Mouse (Mus musculus): ENCODE results near the gene Btaf1.

Gene Btaf1

DNA sequence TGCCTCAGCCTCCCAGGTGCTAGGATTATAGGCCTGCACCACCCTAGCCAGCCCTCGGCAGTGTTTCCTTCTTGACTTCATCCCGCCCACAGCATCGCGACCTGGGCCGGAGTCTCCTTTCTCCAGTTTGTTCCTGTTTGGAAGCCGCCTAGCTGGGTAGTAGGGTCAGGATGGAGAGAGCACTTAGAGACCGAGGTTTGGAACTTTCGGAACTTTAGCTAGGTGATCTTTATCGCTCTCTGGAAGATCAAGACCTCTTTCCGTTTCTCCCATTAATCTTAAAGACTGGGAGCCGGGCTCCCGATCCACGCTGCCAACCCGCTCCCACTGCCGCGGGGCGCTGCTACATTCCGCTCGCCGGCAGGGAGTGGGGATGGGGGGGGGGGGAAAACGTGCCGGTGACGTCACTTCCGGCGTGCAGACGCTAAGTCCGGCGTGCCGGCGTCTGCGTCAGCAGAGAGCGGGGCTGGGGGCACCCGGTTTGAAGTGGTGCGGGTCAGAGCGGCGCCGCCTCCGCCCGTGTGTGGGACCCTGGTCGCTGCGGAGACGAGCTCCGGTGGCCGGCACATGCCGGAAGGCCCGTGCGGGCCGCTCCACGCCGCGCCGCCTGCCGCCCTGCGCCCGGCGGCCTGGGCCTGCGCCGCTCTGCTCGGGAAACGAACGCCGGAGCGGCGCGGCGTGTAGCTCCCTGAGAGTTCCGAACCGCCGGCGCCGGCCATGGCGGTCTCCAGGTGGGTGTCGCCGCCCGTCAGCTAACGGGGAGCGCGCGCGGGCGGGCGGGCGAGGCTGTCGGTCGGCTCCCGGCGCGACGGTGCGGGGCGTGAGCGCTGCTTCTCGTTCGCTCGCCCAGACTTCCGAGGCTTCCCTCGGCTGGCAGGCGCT is at the start of gene Btaf1:
Gene Btaf1, plus strand, starts transcription at position 409 of the 882 bp plus-strand sequence.
- DNase-seq (ENCODE audit: extremely low spot score, low read depth, low spot score) = no peak

DNA sequence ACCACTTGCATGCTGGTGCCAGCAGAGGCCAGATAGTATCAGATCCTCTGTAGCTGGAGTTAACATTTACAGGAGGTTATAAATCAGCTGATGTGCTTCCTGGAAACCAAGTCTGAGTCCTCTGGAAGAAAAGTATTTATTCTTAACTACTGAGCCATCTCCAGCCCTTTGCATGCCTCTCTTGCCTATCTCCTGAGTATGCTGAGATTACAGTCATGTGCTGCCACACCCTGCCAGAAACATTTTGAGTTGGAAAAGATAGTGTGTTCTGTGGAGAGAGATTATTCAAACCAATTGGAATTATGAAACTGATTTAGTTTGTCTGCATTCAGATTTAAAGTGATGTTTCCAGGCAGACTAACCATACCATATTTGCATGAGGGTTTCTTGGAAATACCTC is 48.5 kb upstream of the Btaf1 start:
- DNase-seq (ENCODE audit: extremely low spot score, low read depth, low spot score) = no peak

DNA sequence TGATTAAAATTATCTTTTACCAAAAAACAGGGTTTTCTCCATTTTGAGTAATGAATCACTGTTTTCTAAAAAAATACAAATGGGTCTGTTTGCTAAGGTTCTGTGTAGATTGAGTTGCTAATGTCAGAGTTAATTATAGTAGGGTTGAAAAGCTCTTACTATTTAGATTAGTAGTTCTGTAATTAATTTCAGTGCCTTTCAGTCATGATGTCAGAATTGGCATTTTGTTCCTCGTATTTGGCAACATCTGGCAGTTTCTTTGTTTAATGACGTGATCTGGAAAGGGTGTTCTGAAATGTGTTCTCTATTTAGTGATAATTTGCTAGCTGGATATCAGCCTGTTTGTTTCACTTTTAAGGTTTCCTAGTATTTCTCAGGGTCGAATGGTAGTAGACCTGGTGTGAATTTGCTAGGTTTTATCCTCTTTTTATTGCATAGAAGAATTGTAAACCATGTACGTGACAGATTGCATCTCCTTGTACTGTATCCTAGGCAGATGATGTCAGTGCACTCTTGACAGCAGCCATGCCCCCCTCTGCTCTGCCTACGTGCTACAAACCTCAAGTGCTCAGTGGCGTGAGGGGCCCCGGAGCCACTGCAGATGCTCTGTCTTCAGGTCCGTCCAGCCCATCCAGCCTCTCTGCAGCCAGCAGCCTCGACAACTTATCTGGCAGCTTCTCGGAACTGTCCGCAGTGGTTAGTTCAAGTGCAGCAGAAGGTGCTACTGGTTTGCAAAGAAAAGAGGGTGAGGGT is 47.0 kb upstream of the Btaf1 start:
- no peak for DNase-seq (ENCODE audit: extremely low spot score, low read depth, low spot score)

DNA sequence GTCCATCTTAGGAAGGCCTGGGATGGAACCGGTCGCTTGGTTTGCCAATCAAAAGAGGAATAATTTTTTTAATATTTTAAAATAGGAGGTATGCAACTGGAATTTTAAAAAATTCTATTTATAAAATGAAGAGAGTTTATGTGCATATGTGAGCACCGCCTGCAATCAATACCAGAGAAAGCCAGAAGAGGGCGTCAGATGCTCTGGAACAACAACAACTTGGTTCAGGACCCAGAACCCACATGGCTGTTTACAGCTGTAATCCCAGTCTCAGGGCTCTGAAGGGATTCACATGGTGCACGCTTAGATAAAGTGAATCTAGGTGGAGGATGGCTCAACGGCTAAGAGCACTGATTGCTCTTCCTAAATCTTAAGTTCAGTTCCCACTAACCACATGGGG is 42.8 kb upstream of the Btaf1 start:
- no peak for DNase-seq (ENCODE audit: extremely low spot score, low read depth, low spot score)

DNA sequence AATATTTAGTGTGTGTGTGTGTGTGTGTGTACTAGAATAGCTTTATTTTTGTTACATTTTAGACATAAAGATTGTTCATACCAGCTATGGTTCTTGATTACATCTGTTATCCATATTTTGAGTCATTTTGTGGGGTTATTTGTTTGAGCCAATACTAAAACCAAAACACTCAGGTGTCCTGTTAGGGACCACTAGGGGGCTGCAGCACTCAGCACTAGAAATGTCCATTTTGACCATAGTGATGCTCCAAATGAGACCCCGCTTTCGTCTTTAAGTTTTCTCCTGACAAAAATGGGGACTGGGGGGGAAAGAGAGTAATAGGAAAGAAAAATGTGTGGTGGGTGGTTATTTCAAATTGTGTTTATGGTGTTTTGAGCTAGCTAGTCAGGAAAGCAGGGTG is 39.6 kb upstream of the Btaf1 start:
- no peak for DNase-seq (ENCODE audit: extremely low spot score, low read depth, low spot score)

DNA sequence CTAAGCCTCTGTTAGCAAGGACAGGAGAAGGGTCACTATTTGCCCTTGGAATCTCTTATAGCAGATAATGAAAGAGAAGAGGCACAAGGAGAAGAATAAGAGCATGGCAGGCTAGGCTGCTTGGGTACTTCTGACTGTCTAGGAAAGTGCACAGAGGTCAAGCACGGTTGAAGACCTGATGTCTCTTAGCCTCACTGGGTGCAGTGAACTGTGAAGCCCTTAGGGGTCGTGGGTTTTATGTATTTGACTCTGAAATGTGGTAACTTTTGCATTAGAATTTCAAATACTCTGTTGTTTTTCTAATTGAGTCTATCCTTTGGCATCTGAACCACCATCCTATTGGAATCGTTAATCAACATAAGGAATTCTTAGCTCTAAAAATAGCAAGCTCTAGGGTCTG is 38.2 kb upstream of the Btaf1 start:
- no peak for DNase-seq (ENCODE audit: extremely low spot score, low read depth, low spot score)

DNA sequence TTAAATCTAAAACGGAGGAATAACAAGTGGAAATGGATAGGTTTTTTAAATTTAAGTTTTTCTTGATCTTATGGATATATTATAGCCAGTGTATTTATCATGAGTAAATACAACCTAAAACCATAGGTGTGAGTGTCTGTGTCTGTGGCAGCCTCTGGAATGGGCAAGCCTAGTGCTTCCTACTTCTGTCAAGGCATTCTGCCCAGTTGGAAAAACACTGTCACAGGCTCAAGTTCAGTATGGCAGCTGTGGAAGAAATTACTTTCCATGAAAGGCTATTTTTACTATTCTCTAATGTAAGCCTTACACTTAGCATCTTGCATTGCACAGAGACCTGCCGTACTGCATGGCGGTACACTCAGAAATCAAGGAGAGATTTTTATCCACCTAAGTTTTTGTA is 34.1 kb upstream of the Btaf1 start:
- DNase-seq (ENCODE audit: extremely low spot score, low read depth, low spot score) = no peak

DNA sequence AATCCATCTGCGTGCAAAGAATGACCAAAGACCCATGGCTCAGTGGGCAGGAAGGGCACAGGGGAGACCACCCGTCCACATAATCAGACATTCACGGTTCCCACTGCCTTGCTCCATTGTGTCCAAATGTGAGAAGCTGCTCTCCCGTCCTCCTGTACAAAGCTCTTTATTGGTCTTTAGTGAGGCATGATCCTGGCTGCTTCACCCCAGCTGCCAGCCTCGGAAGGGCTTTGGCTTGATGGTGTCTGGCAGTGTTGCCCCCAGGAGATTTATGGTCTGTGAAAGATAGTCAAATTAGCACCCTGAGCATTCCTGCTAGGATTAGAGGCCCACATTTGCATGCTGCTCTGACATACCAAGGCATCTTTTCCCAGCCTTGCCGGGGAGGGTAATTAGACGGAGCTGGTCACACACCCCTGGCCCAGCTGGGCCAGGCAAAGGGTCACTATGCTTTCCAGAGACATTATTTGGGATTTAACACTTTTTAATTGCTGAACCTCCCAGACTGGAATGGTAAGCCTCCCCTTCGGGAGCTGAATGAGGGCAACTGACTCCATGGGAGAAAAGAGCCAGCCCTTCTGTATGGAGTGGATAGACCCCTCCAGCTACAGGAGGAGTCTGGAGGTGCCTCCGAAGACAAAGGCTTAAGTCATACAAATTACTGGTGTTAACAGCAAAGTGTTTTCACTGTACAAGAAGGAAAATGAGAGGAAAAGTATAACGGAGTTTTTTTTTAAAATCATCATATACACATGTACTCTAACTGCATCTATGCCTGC is 28.9 kb upstream of the Btaf1 start:
- no peak for DNase-seq (ENCODE audit: extremely low spot score, low read depth, low spot score)

DNA sequence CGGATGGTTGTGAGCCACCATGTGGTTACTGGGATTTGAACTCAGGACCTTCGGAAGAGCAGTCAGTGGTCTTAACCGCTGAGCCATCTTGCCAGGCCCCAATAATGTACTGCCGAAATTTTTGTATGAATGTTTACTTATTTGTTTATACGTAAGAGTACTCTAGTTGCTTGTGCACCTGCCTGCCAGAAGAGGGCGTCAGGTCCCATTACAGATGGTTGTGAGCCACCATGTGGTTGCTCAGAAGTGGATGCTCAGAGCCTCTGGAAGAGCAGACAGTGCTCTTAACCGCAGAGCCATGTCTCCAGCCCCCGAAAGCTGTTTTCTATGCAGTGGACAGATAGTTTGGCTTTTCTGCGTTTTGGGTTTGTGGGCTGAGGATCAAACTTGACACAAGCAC is 28.1 kb upstream of the Btaf1 start:
- DNase-seq (ENCODE audit: extremely low spot score, low read depth, low spot score) = no peak

DNA sequence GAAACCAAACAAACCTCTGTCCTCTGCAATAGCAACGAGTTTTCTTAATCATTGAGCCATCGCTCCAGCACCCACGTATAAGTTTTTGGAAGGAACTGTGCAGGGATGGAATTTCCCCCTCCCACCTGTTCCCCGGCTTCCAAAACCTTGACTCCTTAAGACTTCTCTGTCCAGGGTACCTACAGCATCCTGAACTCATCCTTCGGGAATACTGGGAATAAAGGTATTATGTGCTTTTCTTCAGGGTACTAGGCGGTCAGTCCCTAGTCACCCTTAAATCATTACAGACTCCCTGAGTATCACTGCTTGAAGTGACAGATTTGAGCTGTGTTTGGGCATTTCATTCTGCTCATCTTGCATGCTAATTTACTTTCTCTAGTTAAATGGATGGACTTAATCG is 22.5 kb upstream of the Btaf1 start:
- DNase-seq (ENCODE audit: extremely low spot score, low read depth, low spot score) = no peak

DNA sequence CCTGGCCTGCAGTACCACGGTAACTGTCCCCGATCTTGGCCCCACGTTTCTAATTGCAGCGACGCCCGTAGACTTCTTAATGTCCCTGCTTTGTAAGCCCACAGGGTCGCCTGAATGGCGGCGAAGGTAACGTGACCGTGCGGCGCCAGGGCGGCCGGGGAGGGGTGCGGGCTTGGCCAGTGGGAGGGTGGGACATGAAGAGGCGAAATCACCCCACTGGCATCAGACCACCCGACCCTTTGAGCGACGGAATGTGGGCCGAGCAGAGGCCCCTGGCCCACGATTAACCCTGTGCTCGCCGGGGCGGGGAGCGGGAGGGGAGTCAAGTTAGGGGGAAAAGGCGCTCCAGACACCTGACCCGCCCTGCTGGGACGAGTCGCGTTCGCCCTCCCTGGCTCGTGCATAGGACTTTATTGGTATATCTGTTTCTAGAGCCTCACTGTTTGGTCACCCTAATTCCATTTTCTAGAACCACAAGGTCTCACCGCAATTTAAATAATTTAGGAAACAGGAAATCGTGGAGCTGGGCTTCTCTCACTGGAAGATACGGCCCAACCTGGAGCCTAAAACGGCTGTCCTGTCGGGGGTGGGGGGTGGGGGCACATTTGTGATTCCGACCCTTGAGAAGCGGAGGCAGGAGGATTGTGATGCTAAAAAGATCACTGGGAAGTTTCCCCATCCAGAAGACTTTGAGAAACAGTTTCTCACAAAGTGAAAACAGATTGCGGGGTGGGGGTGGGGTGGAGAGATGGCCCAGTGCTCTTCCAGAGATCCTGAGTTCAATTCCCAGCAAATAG is 21.5 kb upstream of the Btaf1 start:
- DNase-seq (ENCODE audit: extremely low spot score, low read depth, low spot score) = no peak

DNA sequence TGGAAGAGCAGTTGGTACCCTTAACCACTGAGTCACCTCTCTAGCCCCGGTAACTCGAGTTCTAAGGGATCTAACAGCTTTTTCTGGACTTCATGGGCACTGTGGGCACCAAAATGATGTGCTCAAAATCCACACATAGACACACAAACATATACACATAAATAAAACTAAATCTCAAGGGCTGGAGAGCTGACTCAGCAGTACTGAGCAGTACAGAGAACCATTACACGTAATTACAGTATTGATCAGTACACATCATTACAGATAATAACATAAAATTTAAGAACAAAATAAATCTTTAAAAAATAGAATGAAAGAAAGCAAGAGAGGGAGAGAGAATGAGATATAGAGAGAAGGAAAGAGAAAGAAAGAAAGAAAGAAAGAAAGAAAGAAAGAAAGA is 16.7 kb upstream of the Btaf1 start:
- no peak for DNase-seq (ENCODE audit: extremely low spot score, low read depth, low spot score)

DNA sequence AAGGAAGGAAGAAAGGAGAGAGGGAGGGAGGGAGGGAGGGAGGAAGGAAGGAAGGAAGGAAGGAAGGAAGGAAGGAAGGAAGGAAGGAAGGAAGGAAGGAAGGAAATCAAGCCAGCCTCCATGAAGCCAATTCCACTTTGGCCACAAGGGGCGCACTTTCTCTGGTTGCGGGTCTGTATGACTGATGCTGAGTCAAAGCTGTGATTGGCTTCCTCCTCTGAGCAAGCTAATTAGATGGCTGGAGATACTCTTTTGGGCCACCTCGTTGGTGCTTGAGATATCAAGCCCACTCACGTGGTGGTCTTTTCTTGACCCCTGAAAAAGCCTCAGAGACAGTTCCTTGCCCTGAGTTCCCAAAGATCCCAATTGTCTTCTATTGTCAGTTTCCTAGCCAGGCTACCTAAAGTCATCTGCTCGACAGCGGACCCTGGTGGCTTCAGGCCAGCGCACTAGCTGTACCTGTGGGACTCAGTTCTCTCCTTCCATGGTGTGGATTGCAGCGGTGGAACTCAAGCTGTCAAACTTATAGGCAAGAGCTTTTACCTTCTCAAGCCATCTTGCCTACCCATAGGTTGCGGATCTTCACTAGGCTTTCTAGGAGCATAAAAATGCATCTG is 16.1 kb upstream of the Btaf1 start:
- DNase-seq (ENCODE audit: extremely low spot score, low read depth, low spot score) = no peak

DNA sequence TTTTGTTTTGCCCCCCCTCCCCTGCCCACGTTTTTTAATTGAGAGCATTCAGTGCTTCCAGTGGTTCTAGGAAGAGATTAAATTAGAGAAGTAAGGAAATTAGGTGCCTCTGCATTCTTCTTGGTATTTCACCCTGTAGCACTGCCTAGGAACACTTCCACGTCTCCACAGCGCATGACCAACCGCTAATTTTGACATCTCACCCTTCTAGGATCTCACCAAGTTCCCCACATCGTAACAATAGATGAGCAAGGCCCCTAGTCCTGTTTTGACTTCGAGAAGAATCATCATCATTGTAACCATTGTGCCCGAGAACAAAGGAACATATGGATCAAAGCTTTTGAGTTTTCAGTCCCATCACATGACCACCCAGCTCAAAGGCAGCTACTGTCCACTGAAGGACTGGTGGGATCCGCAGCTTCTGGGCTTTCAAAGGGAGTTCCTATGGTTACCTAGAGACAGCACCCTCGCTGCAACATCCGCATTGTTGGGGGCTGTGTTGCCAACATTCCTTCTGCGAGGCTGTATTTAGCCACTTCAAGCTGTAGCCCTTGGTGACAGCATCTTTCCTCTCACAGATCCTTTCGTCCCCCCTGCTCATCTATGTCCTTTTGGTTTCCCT is 15.3 kb upstream of the Btaf1 start:
- no peak for DNase-seq (ENCODE audit: extremely low spot score, low read depth, low spot score)

DNA sequence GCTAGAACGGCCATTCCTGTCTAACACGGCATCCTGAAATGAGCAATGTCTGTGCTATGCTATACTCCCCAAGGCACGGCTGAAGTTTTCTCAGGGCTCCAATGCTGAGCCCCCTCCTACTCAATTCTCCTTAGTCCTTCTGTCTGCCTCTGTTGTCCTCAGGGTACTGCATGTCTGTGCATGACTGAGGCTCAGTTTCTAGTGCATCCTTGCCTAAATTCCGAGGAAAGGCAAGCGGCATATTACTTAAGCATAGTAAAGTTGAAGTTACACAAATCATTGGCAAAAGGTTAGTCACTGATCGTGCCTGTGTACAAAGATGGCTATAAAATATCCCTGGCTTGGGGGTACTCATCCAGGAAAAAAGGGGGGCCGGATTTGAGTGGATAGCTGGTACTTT is 12.8 kb upstream of the Btaf1 start:
- no peak for DNase-seq (ENCODE audit: extremely low spot score, low read depth, low spot score)

DNA sequence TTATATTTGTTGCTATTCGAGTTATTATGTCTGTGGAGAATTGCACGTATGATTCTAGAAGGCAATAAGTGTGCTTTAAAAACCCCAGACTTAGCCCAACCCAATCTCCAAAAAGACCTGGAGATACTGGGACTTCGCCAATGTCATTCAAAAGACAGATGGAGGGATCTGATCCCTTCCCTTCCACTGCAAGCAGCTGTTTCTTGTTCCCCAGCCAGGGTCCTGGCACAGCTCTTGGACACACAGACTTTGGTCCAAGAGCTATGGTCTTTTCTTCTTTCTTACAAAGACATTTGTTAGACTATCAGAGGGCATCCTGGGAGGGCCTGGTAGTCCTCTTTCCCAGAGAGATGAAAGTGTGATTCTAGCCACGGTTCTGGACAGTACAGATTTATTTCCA is 9.7 kb upstream of the Btaf1 start:
- no peak for DNase-seq (ENCODE audit: extremely low spot score, low read depth, low spot score)

DNA sequence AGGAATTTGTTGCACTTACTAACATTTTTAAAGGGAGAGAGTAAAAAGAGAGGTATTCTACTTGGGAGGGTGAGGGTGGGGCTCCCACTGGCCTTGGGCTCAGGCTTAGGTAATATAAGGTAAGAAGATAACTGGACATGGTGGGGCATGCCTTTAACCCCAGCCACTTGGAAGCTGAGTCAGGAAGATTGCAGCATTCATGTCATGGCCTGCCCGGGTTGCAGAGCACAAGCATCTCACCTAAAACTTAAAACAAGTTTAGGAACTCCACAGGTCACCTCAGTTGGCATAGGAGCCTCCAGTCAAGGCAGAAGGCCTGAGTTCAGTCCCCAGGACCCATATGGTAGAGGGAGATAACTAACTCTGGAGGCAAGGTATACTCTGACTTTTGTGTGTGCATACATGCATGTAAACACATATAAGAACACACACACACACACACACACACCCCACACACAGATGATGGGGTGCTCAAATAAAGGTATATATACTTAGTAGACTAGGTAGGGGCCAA is 8.9 kb upstream of the Btaf1 start:
- DNase-seq (ENCODE audit: extremely low spot score, low read depth, low spot score) = no peak

DNA sequence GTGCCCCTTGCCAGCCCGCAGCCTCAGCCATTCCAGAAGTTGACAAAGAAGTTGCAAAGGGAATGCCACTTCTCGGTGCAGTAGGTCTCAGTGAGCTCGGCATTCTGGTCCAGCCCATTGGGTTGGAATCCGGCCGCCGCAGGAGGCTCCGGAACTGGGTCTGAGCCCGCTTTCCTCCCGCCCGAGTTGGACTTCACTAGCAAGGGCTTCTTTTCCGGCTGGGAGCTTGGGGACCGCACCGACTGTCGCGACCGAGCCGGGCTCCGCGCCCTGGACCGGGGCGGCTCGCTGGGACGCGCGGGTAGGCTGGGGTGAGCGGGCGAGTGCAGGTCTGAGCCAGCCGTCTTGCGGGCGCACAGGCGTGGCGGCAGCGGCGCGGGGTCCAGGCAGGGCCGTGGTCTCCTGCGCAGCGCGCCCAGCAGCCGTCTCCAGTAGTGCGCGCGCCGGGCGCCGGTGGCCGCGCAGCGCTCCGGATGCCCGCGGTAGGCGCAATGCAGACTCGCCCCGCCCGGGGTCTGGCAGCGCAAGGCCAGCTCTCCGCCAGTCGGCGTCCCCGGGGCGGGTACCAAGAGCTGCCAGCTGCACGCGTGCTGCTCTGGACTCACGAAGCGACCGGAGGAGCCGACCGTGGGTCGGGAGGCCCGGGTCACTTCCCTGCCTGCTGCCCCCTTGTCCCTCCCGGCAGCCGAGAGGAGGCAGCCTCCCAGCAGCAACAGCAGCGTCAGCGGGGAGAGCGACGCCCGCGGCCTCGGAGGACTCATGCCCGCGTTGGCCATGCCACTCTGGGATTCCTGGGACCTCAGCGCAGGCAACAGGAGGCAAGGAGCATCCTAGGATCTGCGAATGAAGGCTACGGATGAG is 7.2 kb upstream of the Btaf1 start:
- no peak for DNase-seq (ENCODE audit: extremely low spot score, low read depth, low spot score)

DNA sequence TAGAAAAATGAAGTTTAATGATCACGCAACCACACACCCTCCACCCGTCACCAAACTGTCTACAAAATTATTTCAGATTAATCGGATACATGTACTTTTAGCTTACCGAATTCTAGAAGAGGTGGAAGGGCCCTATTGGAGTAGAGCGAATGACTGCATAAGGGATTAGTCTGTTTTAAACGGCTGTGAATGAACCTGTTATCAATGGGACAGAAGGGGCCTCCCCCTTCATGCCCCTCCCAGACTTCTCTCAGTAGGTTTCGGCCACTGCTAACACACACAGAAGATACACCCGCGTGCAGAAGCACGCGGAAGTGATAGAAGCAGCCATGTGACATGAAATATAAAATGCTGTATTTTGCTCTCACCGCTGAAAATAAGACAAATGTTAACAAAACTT is 6.4 kb upstream of the Btaf1 start, which contains the start of gene Fgfbp3:
Gene Fgfbp3, minus strand, starts transcription at position 150 of the 400 bp plus-strand sequence.
- no peak for DNase-seq (ENCODE audit: extremely low spot score, low read depth, low spot score)
